Mouse (Mus musculus) neural tube, embryonic 12.5 days (tissue): Measurements from ENCODE around the gene Atp5b. TPM values are rescaled to one million over a fixed set of nuclear protein-coding genes. Genes with fewer than 3 reads are reported as not detected.
A peak's percentile ranks its signal among the peaks of the same experiment; 100 is the strongest.
"Not testable (repeated sequence)": the region's sequence is repeated elsewhere in the genome, so short reads cannot be mapped to it uniquely, and the experiment has no call there.

Source experiments
- ATAC-seq: fragments of 200-750 bp; cut with Nextera tagmentation; 2 replicates; pipeline ENCODE4 v1.8.0; 2017; ENCODE audit warnings: low read depth, mild to moderate bottlenecking, moderate TSS enrichment, moderate library complexity; ENCODE audit not compliant: low FRiP score
- H3K27ac ChIP-seq: fragments of 300-500 bp; sonication (generic); 2 replicates; pipeline ENCODE4 v1.5.1; 2016
- H3K27me3 ChIP-seq: fragments of 300-500 bp; sonication (generic); replicated peaks from 2 replicates; pipeline ENCODE4 v1.6.1; 2016; ENCODE audit warnings: mild to moderate bottlenecking
- H3K36me3 ChIP-seq: fragments of 300-500 bp; sonication (generic); 2 replicates; pipeline ENCODE4 v1.6.1; 2016; ENCODE audit warnings: mild to moderate bottlenecking
- H3K4me1 ChIP-seq: fragments of 300-500 bp; sonication (generic); 2 replicates; pipeline ENCODE4 v1.6.1; 2016
- H3K4me2 ChIP-seq: fragments of 300-500 bp; sonication (generic); replicated peaks from 2 replicates; pipeline ENCODE4 v1.6.1; 2016; ENCODE audit warnings: mild to moderate bottlenecking
- H3K4me3 ChIP-seq: fragments of 300-500 bp; sonication (generic); 2 replicates; pipeline ENCODE4 v1.5.1; 2016
- H3K9ac ChIP-seq: fragments of 300-500 bp; sonication (generic); 2 replicates; pipeline ENCODE4 v1.6.1; 2016; ENCODE audit warnings: mild to moderate bottlenecking
- H3K9me3 ChIP-seq: fragments of 300-500 bp; sonication (generic); 2 replicates; pipeline ENCODE4 v1.6.1; 2016; ENCODE audit warnings: mild to moderate bottlenecking
- WGBS: fragments of 180-500 bp; shearing (Covaris S2); methylation state at CpG from one replicate; pipeline ENCODE4 v1.1.7; 2016; 5-methylcytosine and 5-hydroxymethylcytosine counted together
- polyA plus RNA-seq: library from polyadenylated mRNA; unstranded; fragments of >200 nt; fragmentation: Nextera tagmentation; extraction: Ambion mirVana; gene quantifications from 2 replicates; pipeline ENCODE4 v1.2.1, GENCODE M21; 2016

Gene Atp5b
- polyA plus RNA-seq, 1 experiment from 2014 or later: 2,133 TPM

- Histone ChIP-seq H3K36me3 (peaks cover 23% of the 10 kb centered on the region), H3K4me3 (no peak overlapping the region), H3K4me2 (no peak overlapping the region), H3K9me3 (no peaks in the 10 kb centered on the region), H3K9ac (no peak overlapping the region), H3K27me3 (no peaks in the 10 kb centered on the region), H3K4me1 (peaks cover 11% of the 10 kb centered on the region), H3K27ac (no peak overlapping the region)
- WGBS: 90% methylated on average over 1 of the region's 1 CpGs
- ATAC-seq: no peak
These were observed 2.6 kb upstream of the Atp5b start for GRCm38 (mm10) chr10:128080496-128080895.

GRCm38 (mm10) chr10:128081807-128082476 is 1.1 kb upstream of the Atp5b start:
- ATAC-seq: no peak
- no peak overlapping the region for H3K27ac ChIP-seq
- H3K4me1 ChIP-seq: peaks cover 11% of the 10 kb centered on the region
- H3K27me3 ChIP-seq: no peaks in the 10 kb centered on the region
- 72% methylated on average over 6 of the region's 6 CpGs for WGBS
- H3K36me3 ChIP-seq: peaks cover 34% of the 10 kb centered on the region
- peak overlapping the region; percentile 61; the same call in 1 of the 2 replicates for H3K9ac ChIP-seq
- peak overlapping the region; percentile 52; the same call in 1 of the 2 replicates for H3K4me3 ChIP-seq
- peak overlapping the region; percentile 67 for H3K4me2 ChIP-seq
- H3K9me3 ChIP-seq: no peaks in the 10 kb centered on the region

GRCm38 (mm10) chr10:128082477-128082808 is 630 bp upstream of the Atp5b start:
- Histone ChIP-seq H3K9ac (peak overlapping the region; percentile 61), H3K4me2 (peak overlapping the region; percentile 67), H3K4me3 (peak overlapping the region; percentile 52), H3K27ac (no peak overlapping the region), H3K36me3 (peaks cover 33% of the 10 kb centered on the region), H3K9me3 (no peaks in the 10 kb centered on the region), H3K4me1 (peaks cover 11% of the 10 kb centered on the region), H3K27me3 (no peaks in the 10 kb centered on the region)
- WGBS: 19% methylated on average over 9 of the region's 9 CpGs
- peak; percentile 2; the same call in 1 of the 2 replicates for ATAC-seq

- H3K27ac ChIP-seq: 0 out of 2 replicates have a peak overlapping the region, but pooled peaks have one; percentile 47
- H3K9ac ChIP-seq: peak overlapping the region; percentile 93
- no peaks in the 10 kb centered on the region for H3K27me3 ChIP-seq
- H3K4me1 ChIP-seq: peaks cover 11% of the 10 kb centered on the region
- peaks cover 39% of the 10 kb centered on the region for H3K36me3 ChIP-seq
- peak overlapping the region; percentile 97 for H3K4me2 ChIP-seq
- H3K4me3 ChIP-seq: peak overlapping the region; percentile 92
- WGBS: under 1% methylated on average over 22 of the region's 22 CpGs
- H3K9me3 ChIP-seq: no peaks in the 10 kb centered on the region
- 0 out of 2 replicates have a peak, but pooled peaks have one; percentile 3 for ATAC-seq
These were observed 615 bp downstream of the Atp5b start for GRCm38 (mm10) chr10:128083688-128084087.

GRCm38 (mm10) chr10:128084160-128084559 is 1.1 kb downstream of the Atp5b start:
- Histone ChIP-seq H3K9ac (peak overlapping the region; percentile 93), H3K4me2 (peak overlapping the region; percentile 97), H3K4me1 (peaks cover 11% of the 10 kb centered on the region), H3K9me3 (no peaks in the 10 kb centered on the region), H3K4me3 (peak overlapping the region; percentile 92), H3K27me3 (no peaks in the 10 kb centered on the region), H3K36me3 (peaks cover 44% of the 10 kb centered on the region), H3K27ac (no peak overlapping the region)
- ATAC-seq: no peak
- 11% methylated on average over 3 of the region's 3 CpGs for WGBS

GRCm38 (mm10) chr10:128086391-128086790 is 3.3 kb downstream of the Atp5b start:
- Histone ChIP-seq H3K4me2 (no peak overlapping the region), H3K36me3 (peaks cover 57% of the 10 kb centered on the region), H3K4me3 (no peak overlapping the region), H3K27me3 (no peaks in the 10 kb centered on the region), H3K4me1 (peaks cover 18% of the 10 kb centered on the region), H3K9me3 (no peaks in the 10 kb centered on the region), H3K9ac (no peak overlapping the region), H3K27ac (no peak overlapping the region)
- 82% methylated on average over 6 of the region's 6 CpGs for WGBS
- ATAC-seq: no peak

- not testable (repeated sequence) for H3K9me3 ChIP-seq, H3K27me3 ChIP-seq, H3K4me3 ChIP-seq, H3K27ac ChIP-seq, H3K4me2 ChIP-seq, H3K9ac ChIP-seq, ATAC-seq
- Histone ChIP-seq H3K36me3 (peaks cover 57% of the 10 kb centered on the region), H3K4me1 (peaks cover 26% of the 10 kb centered on the region)
- WGBS: 81% methylated on average over 2 of the region's 2 CpGs
These were observed 4.1 kb downstream of the Atp5b start for GRCm38 (mm10) chr10:128087216-128087615.

- no peak for ATAC-seq
- H3K4me2 ChIP-seq: no peak overlapping the region
- H3K4me1 ChIP-seq: peaks cover 27% of the 10 kb centered on the region
- H3K27me3 ChIP-seq: no peaks in the 10 kb centered on the region
- peaks cover 57% of the 10 kb centered on the region for H3K36me3 ChIP-seq
- 95% methylated on average over 5 of the region's 5 CpGs for WGBS
- no peaks in the 10 kb centered on the region for H3K9me3 ChIP-seq
- no peak overlapping the region for H3K9ac ChIP-seq
- no peak overlapping the region for H3K27ac ChIP-seq
- H3K4me3 ChIP-seq: no peak overlapping the region
These were observed 5.1 kb downstream of the Atp5b start for GRCm38 (mm10) chr10:128088181-128088580.

GRCm38 (mm10) chr10:128089842-128090241 is 6.8 kb downstream of the Atp5b start:
- Histone ChIP-seq H3K9ac (no peak overlapping the region), H3K9me3 (no peaks in the 10 kb centered on the region), H3K27ac (no peak overlapping the region), H3K4me3 (no peak overlapping the region), H3K36me3 (peaks cover 55% of the 10 kb centered on the region), H3K27me3 (no peaks in the 10 kb centered on the region), H3K4me2 (no peak overlapping the region), H3K4me1 (peaks cover 39% of the 10 kb centered on the region)
- WGBS: 77% methylated on average over 5 of the region's 5 CpGs
- ATAC-seq: no peak

GRCm38 (mm10) chr10:128090651-128091563 is 7.8 kb downstream of the Atp5b start:
- Histone ChIP-seq H3K4me3 (peak overlapping the region; percentile 87; the same call in 1 of the 2 replicates), H3K4me1 (peaks cover 37% of the 10 kb centered on the region), H3K4me2 (peak overlapping the region; percentile 93), H3K9me3 (no peaks in the 10 kb centered on the region), H3K27ac (0 out of 2 replicates have a peak overlapping the region, but pooled peaks have one; percentile 26), H3K9ac (peak overlapping the region; percentile 85), H3K36me3 (peaks cover 45% of the 10 kb centered on the region), H3K27me3 (no peaks in the 10 kb centered on the region)
- 10% methylated on average over 14 of the region's 14 CpGs for WGBS
- peak; percentile 23 for ATAC-seq

- H3K4me1 ChIP-seq: peaks cover 40% of the 10 kb centered on the region
- peak within 1 kb of the TSS; percentile 87 for H3K4me3 ChIP-seq
- H3K9me3 ChIP-seq: no peaks in the 10 kb centered on the region
- no peaks in the 10 kb centered on the region for H3K27me3 ChIP-seq
- peak within 1 kb of the TSS; percentile 85 for H3K9ac ChIP-seq
- WGBS: 1% methylated on average over 20 of the region's 20 CpGs
- H3K4me2 ChIP-seq: peak within 1 kb of the TSS; percentile 93
- peaks cover 35% of the 10 kb centered on the region for H3K36me3 ChIP-seq
- peak within 1 kb of the TSS; percentile 80 for H3K27ac ChIP-seq
- peak; percentile 25; the same call in 1 of the 2 replicates for ATAC-seq
These were observed 8.8 kb downstream of the Atp5b start, which contains the start of gene Baz2a for GRCm38 (mm10) chr10:128091564-128092505. Gene Baz2a (plus strand): TSS chr10:128091577.
